Mouse (Mus musculus) kidney, adult 2 months (tissue): Measurements from ENCODE around the gene Hpcal1.

ENCODE experiments used
- CTCF ChIP-seq: fragments of 200-500 bp; conservative IDR thresholded peaks from 2 replicates; pipeline ENCODE4 v1.5.1; 2011; ENCODE audit warnings: low read depth, mild to moderate bottlenecking, control low read depth, low read length, moderate library complexity, mixed read lengths; ENCODE audit not compliant: insufficient read depth, insufficient read length
- POLR2A ChIP-seq: fragments of 200-500 bp; IDR thresholded peaks from one replicate; pipeline ENCODE4 v1.6.1; 2011; ENCODE audit warnings: low read depth, low read length, control low read depth

- TF ChIP-seq CTCF (peak; percentile 24; the same call in 1 of the 2 replicates), POLR2A (no peak)
These were observed 12.9 kb upstream of the Hpcal1 start for GRCm38 (mm10) chr12:17677743-17678142.
